Mouse (Mus musculus): ENCODE results near the gene Tle4. TPM values are rescaled to one million over a fixed set of nuclear protein-coding genes. Genes with fewer than 3 reads are reported as not detected.

Gene Tle4
- 50.9 TPM for polyA plus RNA-seq (2014; fragmentation: Illumina TruSeq; extraction: RNeasy Lipid Tissue Mini Kit (QIAGEN cat#74804); ENCODE audit: low replicate concordance)

GRCm38 (mm10) chr19:14597917-14598689 lies at the start of gene Tle4:
Gene Tle4, minus strand, starts transcription at chr19:14598051.

